Mouse (Mus musculus) brain, embryonic 14.5 days (tissue): ENCODE measurements around the gene Pomt2.

Experiments used
- CTCF ChIP-seq: fragments of 200-500 bp; IDR thresholded peaks from 2 replicates; pipeline ENCODE4 v1.5.1; 2012; ENCODE audit warnings: inconsistent platforms, mild to moderate bottlenecking, moderate library complexity, borderline replicate concordance; ENCODE audit not compliant: insufficient read depth, insufficient read length; ENCODE audit errors: extremely low read depth
- POLR2A ChIP-seq: fragments of 200-500 bp; IDR thresholded peaks from 2 replicates; pipeline ENCODE4 v1.6.1; 2012; ENCODE audit warnings: mild to moderate bottlenecking, inconsistent platforms, borderline replicate concordance; ENCODE audit not compliant: poor library complexity, insufficient read depth, insufficient read length, severe bottlenecking; ENCODE audit errors: extremely low read depth

DNA sequence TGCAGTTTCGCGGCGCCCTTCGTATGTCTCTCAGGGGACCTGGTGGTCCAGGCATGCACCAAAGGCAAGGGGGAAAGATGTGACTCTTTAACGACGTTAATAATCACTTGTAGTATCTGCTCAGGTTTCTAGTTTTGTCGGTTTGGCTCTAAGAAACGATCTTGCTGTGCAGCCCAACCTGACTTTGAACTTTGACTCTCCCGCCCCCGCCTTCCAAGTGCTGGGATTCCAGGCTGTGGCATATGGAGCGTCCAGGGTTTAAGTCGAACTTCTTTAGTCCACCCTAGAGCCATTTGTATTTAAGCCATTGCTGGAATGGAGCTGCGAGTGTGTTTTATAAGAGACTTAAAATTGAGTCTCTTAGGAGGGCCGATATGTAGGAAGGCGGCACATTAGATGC, 368 bp upstream of the Pomt2 start:
- TF ChIP-seq POLR2A (no peak), CTCF (no peak)
